Mouse (Mus musculus) E14TG2a.4 (cell line): Measurements from ENCODE around the gene Zfp69.

Source experiments
- CTCF ChIP-seq: conservative IDR thresholded peaks from 2 replicates; pipeline ENCODE4 v1.5.1; 2014; ENCODE audit warnings: low read length
- NANOG ChIP-seq: IDR thresholded peaks from 2 replicates; pipeline ENCODE4 v1.6.1; 2014; ENCODE audit warnings: borderline replicate concordance, low read length, mixed read lengths

DNA sequence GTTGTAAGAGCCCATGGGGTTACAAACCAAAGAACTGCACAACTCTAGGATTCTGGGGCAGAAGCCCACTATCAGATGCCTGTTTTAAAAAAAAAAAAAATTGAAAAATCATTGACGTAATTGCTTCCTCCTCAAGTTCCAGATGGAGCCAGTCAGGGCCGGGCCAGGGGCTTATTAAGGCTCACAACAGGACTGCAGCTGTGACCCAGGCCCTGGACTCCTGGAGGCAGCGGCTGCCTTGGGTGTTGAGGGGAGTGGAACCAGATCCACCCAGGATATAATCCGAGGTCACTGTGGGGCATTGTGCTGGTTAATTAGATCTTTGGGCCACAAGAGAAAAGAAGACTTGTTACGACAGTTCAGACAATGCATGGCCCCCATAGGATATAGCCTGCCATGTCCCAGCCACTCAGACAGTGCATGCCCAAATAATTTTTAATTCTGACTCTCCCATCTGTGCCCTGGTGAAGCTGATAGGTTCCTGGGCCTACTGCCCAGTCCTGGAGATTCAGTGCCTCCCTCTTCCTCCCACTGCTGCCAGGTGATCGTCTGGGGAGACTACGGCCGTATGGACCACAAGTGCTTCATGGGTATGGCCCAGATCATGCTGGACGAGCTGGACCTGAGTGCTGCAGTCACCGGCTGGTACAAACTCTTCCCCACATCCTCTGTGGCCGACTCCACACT, 60.6 kb downstream of the Zfp69 start:
- TF ChIP-seq CTCF: no peak
- TF ChIP-seq NANOG: no peak
